Mouse (Mus musculus): ENCODE measurements around the gene Gm20479.
A peak's percentile ranks its signal among the peaks of the same experiment; 100 is the strongest.

Gene Gm20479

GRCm38 (mm10) chr7:27333316-27333941 is 23.8 kb downstream of the Gm20479 start:
- DNase-seq (ENCODE audit: low spot score) = peak; percentile 44

- peak; percentile 83 for DNase-seq (ENCODE audit: low spot score)
Measured at GRCm38 (mm10) chr7:27332353-27333199, 24.6 kb downstream of the Gm20479 start.

- no peak for DNase-seq (ENCODE audit: low spot score)
Measured at GRCm38 (mm10) chr7:27331854-27332253, 25.4 kb downstream of the Gm20479 start.

GRCm38 (mm10) chr7:27331541-27331851 is 25.7 kb downstream of the Gm20479 start:
- no peak for DNase-seq (ENCODE audit: low spot score)

- DNase-seq (ENCODE audit: low spot score) = peak; percentile 90
Measured at GRCm38 (mm10) chr7:27330709-27331540, 26.3 kb downstream of the Gm20479 start.

GRCm38 (mm10) chr7:27329981-27330380 is 27.2 kb downstream of the Gm20479 start:
- no peak for DNase-seq (ENCODE audit: low spot score)

- peak; percentile 83 for DNase-seq (ENCODE audit: low spot score)
Measured at GRCm38 (mm10) chr7:27329326-27329947, 27.8 kb downstream of the Gm20479 start.

- DNase-seq (ENCODE audit: low spot score) = no peak
Measured at GRCm38 (mm10) chr7:27328648-27329047, 28.6 kb downstream of the Gm20479 start.

- DNase-seq (ENCODE audit: low spot score) = no peak
Measured at GRCm38 (mm10) chr7:27328161-27328560, 29.1 kb downstream of the Gm20479 start.

GRCm38 (mm10) chr7:27327500-27327899 is 29.7 kb downstream of the Gm20479 start:
- DNase-seq (ENCODE audit: low spot score) = no peak

GRCm38 (mm10) chr7:27326101-27326880 is 30.9 kb downstream of the Gm20479 start:
- no peak for DNase-seq (ENCODE audit: low spot score)

GRCm38 (mm10) chr7:27325697-27326096 is 31.5 kb downstream of the Gm20479 start:
- peak; percentile 67 for DNase-seq (ENCODE audit: low spot score)

- DNase-seq (ENCODE audit: low spot score) = no peak
Measured at GRCm38 (mm10) chr7:27324928-27325327, 32.3 kb downstream of the Gm20479 start.

GRCm38 (mm10) chr7:27324161-27324560 is 33.1 kb downstream of the Gm20479 start:
- DNase-seq (ENCODE audit: low spot score) = no peak

GRCm38 (mm10) chr7:27323001-27323400 is 34.2 kb downstream of the Gm20479 start:
- no peak for DNase-seq (ENCODE audit: low spot score)

GRCm38 (mm10) chr7:27322291-27322690 is 34.9 kb downstream of the Gm20479 start:
- DNase-seq (ENCODE audit: low spot score) = no peak

GRCm38 (mm10) chr7:27319411-27319810 is 37.8 kb downstream of the Gm20479 start:
- DNase-seq (ENCODE audit: low spot score) = no peak

- DNase-seq (ENCODE audit: low spot score) = peak; percentile 28
Measured at GRCm38 (mm10) chr7:27315958-27316357, 41.3 kb downstream of the Gm20479 start.

- no peak for DNase-seq (ENCODE audit: low spot score)
Measured at GRCm38 (mm10) chr7:27314393-27314792, 42.8 kb downstream of the Gm20479 start.

GRCm38 (mm10) chr7:27311651-27312284 is 45.5 kb downstream of the Gm20479 start:
- no peak for DNase-seq (ENCODE audit: low spot score)

GRCm38 (mm10) chr7:27310996-27311535 is 46.2 kb downstream of the Gm20479 start:
- no peak for DNase-seq (ENCODE audit: low spot score)
